In the genomic region with DNA sequence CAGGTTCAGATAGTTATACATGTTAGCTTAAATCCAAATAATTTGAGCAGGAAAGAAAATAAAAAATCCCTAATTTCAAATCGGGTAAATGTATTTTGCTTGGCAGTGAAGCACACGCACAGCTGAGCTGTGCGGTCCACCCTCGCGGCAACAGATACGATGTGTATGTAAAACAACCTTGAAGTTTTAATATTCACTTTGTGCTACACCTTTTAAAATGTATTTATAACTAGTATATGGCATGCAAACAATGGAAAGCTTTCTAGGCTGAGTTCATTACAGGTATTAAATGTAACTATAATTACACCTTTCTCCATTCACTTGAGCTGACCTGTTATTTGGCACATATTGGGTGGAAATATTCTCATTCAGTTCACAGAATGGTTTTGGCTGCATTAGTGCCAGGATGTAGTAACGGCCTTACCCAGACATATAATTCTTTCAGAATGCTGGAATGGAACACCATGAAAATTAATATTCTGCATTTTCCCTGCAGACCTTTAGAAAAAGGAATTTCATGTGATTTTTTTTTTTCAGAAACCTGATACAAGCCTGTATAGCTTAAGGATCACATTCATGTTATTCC, we compare ENCODE assay signal across 23 mouse cellular contexts.
DNase-seq lines count a peak whose midpoint lies in the region; ATAC-seq and TF ChIP-seq lines count a peak whose summit lies in the region.
"Had no signal": no experiment of that assay in that cellular context is flagged by ENCODE, and none has a peak within 500 bp of the region (broad histone marks: within the 10 kb centered on the region; RNA-seq: fewer than 3 reads in every experiment).

No protein-coding gene starts in this region.

- peak; percentile 47 for DNase-seq in embryonic facial prominence, embryonic 14.5 days (ENCODE audit: low spot score)
- DNase-seq in embryonic facial prominence, embryonic 10.5 days (ENCODE audit: low spot score), result no peak
- peak; percentile 44 for DNase-seq in midbrain, embryonic 11.5 days (ENCODE audit: low spot score, missing footprints)
- no peak for DNase-seq in midbrain, postnatal 0 days (ENCODE audit: low spot score)
- DNase-seq: adrenal gland, adult 8-10 months; adrenal gland, postnatal 14 days; adrenal gland, postnatal 36 days; B cell, adult 2 months; cerebellum, adult 11-12 months; cerebellum, adult 2 months; cerebellum, adult 9-10 months; cerebellum, postnatal 10 days; cerebellum, postnatal 25 days had no signal

- H3K9me3 ChIP-seq in embryonic facial prominence, embryonic 14.5 days (ENCODE audit: control insufficient read depth, low read length), result no peaks in the 10 kb centered on the region
- H3K9me3 ChIP-seq in embryonic facial prominence, embryonic 10.5 days, result no peaks in the 10 kb centered on the region
- no peaks in the 10 kb centered on the region for H3K9me3 ChIP-seq in midbrain, embryonic 11.5 days (ENCODE audit: control insufficient read depth, low read length)
- no peaks in the 10 kb centered on the region for H3K9me3 ChIP-seq in midbrain, postnatal 0 days (ENCODE audit: low read length)
- no peaks in the 10 kb centered on the region for H3K9me3 ChIP-seq in limb, embryonic 15.5 days
- no peaks in the 10 kb centered on the region for H3K9me3 ChIP-seq in kidney, embryonic 14.5 days (ENCODE audit: control insufficient read depth, low read length)
- H3K9me3 ChIP-seq: embryonic facial prominence, embryonic 13.5 days; G1E had no signal

- H3K4me1 ChIP-seq in embryonic facial prominence, embryonic 14.5 days (ENCODE audit: control insufficient read depth, insufficient read depth, low read length), result no peaks in the 10 kb centered on the region
- H3K4me1 ChIP-seq in embryonic facial prominence, embryonic 10.5 days, result no peaks in the 10 kb centered on the region
- H3K4me1 ChIP-seq in midbrain, embryonic 11.5 days (ENCODE audit: control insufficient read depth, insufficient read depth, low read length), result no peaks in the 10 kb centered on the region
- no peaks in the 10 kb centered on the region for H3K4me1 ChIP-seq in midbrain, postnatal 0 days (ENCODE audit: insufficient read depth, low read length)
- H3K4me1 ChIP-seq in limb, embryonic 15.5 days, result peaks cover 5% of the 10 kb centered on the region
- H3K4me1 ChIP-seq in kidney, embryonic 14.5 days (ENCODE audit: control insufficient read depth, insufficient read depth, low read length), result no peaks in the 10 kb centered on the region
- H3K4me1 ChIP-seq: embryonic facial prominence, embryonic 13.5 days had no signal

- H3K27ac ChIP-seq in embryonic facial prominence, embryonic 14.5 days (replicated peaks; ENCODE audit: low read depth, low read length), result no peak overlapping the region
- H3K27ac ChIP-seq in embryonic facial prominence, embryonic 10.5 days (replicated peaks), result no peak overlapping the region
- no peak overlapping the region for H3K27ac ChIP-seq in midbrain, embryonic 11.5 days (ENCODE audit: low read depth, low read length)
- H3K27ac ChIP-seq in midbrain, postnatal 0 days (ENCODE audit: low read depth, low read length), result no peak overlapping the region
- H3K27ac ChIP-seq in limb, embryonic 15.5 days, result no peak overlapping the region
- H3K27ac ChIP-seq in kidney, embryonic 14.5 days (ENCODE audit: low read depth, low read length), result no peak overlapping the region
- H3K27ac ChIP-seq: embryonic facial prominence, embryonic 13.5 days had no signal

- TF ChIP-seq CTCF in midbrain, postnatal 0 days (IDR thresholded peaks at IDR 0.05), result no peak

- H3K4me3 ChIP-seq in embryonic facial prominence, embryonic 14.5 days (ENCODE audit: low read depth, low read length), result no peak overlapping the region
- H3K4me3 ChIP-seq in embryonic facial prominence, embryonic 10.5 days, result no peak overlapping the region
- H3K4me3 ChIP-seq in midbrain, embryonic 11.5 days (ENCODE audit: low read depth, low read length), result no peak overlapping the region
- no peak overlapping the region for H3K4me3 ChIP-seq in midbrain, postnatal 0 days (ENCODE audit: low read depth, low read length)
- no peak overlapping the region for H3K4me3 ChIP-seq in limb, embryonic 15.5 days
- no peak overlapping the region for H3K4me3 ChIP-seq in kidney, embryonic 14.5 days (ENCODE audit: low read length)
- H3K4me3 ChIP-seq: embryonic facial prominence, embryonic 13.5 days had no signal

- ATAC-seq in embryonic facial prominence, embryonic 14.5 days (ENCODE audit: low read depth), result peak; percentile 47; the same call in 1 of the 2 replicates
- no peak for ATAC-seq in midbrain, embryonic 11.5 days (ENCODE audit: low FRiP score)
- no peak for ATAC-seq in midbrain, postnatal 0 days (ENCODE audit: low FRiP score)
- peak; percentile 61; the same call in 1 of the 2 replicates for ATAC-seq in limb, embryonic 15.5 days (ENCODE audit: insufficient number of reproducible peaks, low FRiP score, low TSS enrichment, low read depth)
- no peak for ATAC-seq in kidney, embryonic 14.5 days (ENCODE audit: low FRiP score, low TSS enrichment)
- ATAC-seq: activated CD4-positive, CD25-positive, alpha-beta regulatory T cell, adult 4 months; CD4-positive, CD25-positive, alpha-beta regulatory T cell, adult 4 months; forebrain, embryonic 14.5 days; forebrain, embryonic 16.5 days; Patski had no signal

- H3K9ac ChIP-seq in embryonic facial prominence, embryonic 14.5 days (ENCODE audit: low read depth, low read length), result no peak overlapping the region
- no peak overlapping the region for H3K9ac ChIP-seq in midbrain, embryonic 11.5 days (ENCODE audit: low read length)
- H3K9ac ChIP-seq in midbrain, postnatal 0 days (replicated peaks; ENCODE audit: low read length, poor library complexity, severe bottlenecking), result no peak overlapping the region
- H3K9ac ChIP-seq in limb, embryonic 15.5 days, result no peak overlapping the region
- H3K9ac ChIP-seq in kidney, embryonic 14.5 days (ENCODE audit: low read depth, low read length), result no peak overlapping the region
- H3K9ac ChIP-seq: embryonic facial prominence, embryonic 13.5 days had no signal

- H3K4me2 ChIP-seq in embryonic facial prominence, embryonic 14.5 days (ENCODE audit: low read depth, low read length), result no peak overlapping the region
- no peak overlapping the region for H3K4me2 ChIP-seq in midbrain, embryonic 11.5 days
- H3K4me2 ChIP-seq in midbrain, postnatal 0 days (ENCODE audit: low read depth, low read length, poor library complexity, severe bottlenecking), result no peak overlapping the region
- H3K4me2 ChIP-seq in limb, embryonic 15.5 days, result no peak overlapping the region
- no peak overlapping the region for H3K4me2 ChIP-seq in kidney, embryonic 14.5 days (replicated peaks; ENCODE audit: low read depth, low read length)
- H3K4me2 ChIP-seq: embryonic facial prominence, embryonic 13.5 days had no signal

- H3K27me3 ChIP-seq in embryonic facial prominence, embryonic 14.5 days (replicated peaks; ENCODE audit: control insufficient read depth, insufficient read depth, low read length), result no peaks in the 10 kb centered on the region
- H3K27me3 ChIP-seq in embryonic facial prominence, embryonic 10.5 days (replicated peaks; ENCODE audit: low read depth, poor library complexity, severe bottlenecking), result no peaks in the 10 kb centered on the region
- no peaks in the 10 kb centered on the region for H3K27me3 ChIP-seq in midbrain, embryonic 11.5 days (ENCODE audit: control insufficient read depth, insufficient read depth, low read length)
- H3K27me3 ChIP-seq in midbrain, postnatal 0 days (ENCODE audit: insufficient read depth, low read length), result no peaks in the 10 kb centered on the region
- no peaks in the 10 kb centered on the region for H3K27me3 ChIP-seq in limb, embryonic 15.5 days
- no peaks in the 10 kb centered on the region for H3K27me3 ChIP-seq in kidney, embryonic 14.5 days (ENCODE audit: control insufficient read depth, insufficient read depth, low read length)
- H3K27me3 ChIP-seq: CH12.LX; embryonic facial prominence, embryonic 13.5 days had no signal

- no peaks in the 10 kb centered on the region for H3K36me3 ChIP-seq in embryonic facial prominence, embryonic 14.5 days (ENCODE audit: control insufficient read depth, insufficient read depth, low read length)
- no peaks in the 10 kb centered on the region for H3K36me3 ChIP-seq in embryonic facial prominence, embryonic 10.5 days (replicated peaks)
- H3K36me3 ChIP-seq in midbrain, embryonic 11.5 days (ENCODE audit: control insufficient read depth, insufficient read depth, low read length), result no peaks in the 10 kb centered on the region
- no peaks in the 10 kb centered on the region for H3K36me3 ChIP-seq in midbrain, postnatal 0 days (ENCODE audit: insufficient read depth, low read length)
- no peaks in the 10 kb centered on the region for H3K36me3 ChIP-seq in limb, embryonic 15.5 days
- no peaks in the 10 kb centered on the region for H3K36me3 ChIP-seq in kidney, embryonic 14.5 days (ENCODE audit: control insufficient read depth, insufficient read depth, low read length)
- H3K36me3 ChIP-seq: embryonic facial prominence, embryonic 13.5 days; G1E had no signal

- 70% methylated on average over 7 of the region's 7 CpGs for WGBS in embryonic facial prominence, embryonic 14.5 days
- 92% methylated on average over 7 of the region's 7 CpGs for WGBS in embryonic facial prominence, embryonic 10.5 days
- 96% methylated on average over 7 of the region's 7 CpGs for WGBS in midbrain, embryonic 11.5 days
- WGBS in midbrain, postnatal 0 days, result 88% methylated on average over 7 of the region's 7 CpGs
- 51% methylated on average over 7 of the region's 7 CpGs for WGBS in limb, embryonic 15.5 days
- 84% methylated on average over 7 of the region's 7 CpGs for WGBS in kidney, embryonic 14.5 days

Comparison
In these comparisons a context has a peak if more than half of its experiments do, and no peak if none do; other contexts are left out.
1. DNase-seq: peak in embryonic facial prominence, embryonic 14.5 days (single experiment) and midbrain, embryonic 11.5 days (single experiment); none in embryonic facial prominence, embryonic 10.5 days (single experiment) and midbrain, postnatal 0 days (single experiment).
2. ATAC-seq: peak in embryonic facial prominence, embryonic 14.5 days (single experiment) and limb, embryonic 15.5 days (single experiment); none in midbrain, embryonic 11.5 days (single experiment), midbrain, postnatal 0 days (single experiment) and kidney, embryonic 14.5 days (single experiment).